Mouse (Mus musculus) CH12F3 (cell line): ENCODE measurements around the gene Tmem30b.

Source experiments
- in situ Hi-C: fragments of 300-500 bp; cut with MboI; formaldehyde crosslinking; loops from 2 replicates; pipeline ENCODE4 v1.14.3; 2020; ENCODE audit warnings: low sequenced_read_pairs

Tmem30b gene

DNA sequence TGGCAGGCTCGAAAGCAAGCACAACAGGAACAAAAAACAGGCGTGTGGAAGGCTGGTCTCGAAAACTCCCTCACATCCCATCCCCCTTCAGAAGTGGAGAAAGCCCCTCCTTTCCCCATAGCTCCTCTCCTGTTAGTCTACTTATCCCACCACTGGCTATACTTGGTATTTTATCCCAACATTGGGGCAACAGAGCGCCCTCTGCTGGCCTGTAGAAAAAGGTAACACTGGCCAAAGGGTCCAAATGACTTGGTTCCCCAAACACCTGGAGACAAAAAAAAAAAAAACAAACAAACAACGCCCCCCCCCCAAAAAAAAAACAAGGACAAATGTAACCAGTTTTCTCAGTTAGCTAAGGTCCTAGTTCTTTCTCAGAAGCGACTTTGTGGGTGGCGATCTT is 13.9 kb upstream of the Tmem30b start:
- in situ Hi-C loops, result loop anchor here (25.0 kb wide), 1 partner anchor 427 kb away; the partner anchor contains the start of gene Syt16

DNA sequence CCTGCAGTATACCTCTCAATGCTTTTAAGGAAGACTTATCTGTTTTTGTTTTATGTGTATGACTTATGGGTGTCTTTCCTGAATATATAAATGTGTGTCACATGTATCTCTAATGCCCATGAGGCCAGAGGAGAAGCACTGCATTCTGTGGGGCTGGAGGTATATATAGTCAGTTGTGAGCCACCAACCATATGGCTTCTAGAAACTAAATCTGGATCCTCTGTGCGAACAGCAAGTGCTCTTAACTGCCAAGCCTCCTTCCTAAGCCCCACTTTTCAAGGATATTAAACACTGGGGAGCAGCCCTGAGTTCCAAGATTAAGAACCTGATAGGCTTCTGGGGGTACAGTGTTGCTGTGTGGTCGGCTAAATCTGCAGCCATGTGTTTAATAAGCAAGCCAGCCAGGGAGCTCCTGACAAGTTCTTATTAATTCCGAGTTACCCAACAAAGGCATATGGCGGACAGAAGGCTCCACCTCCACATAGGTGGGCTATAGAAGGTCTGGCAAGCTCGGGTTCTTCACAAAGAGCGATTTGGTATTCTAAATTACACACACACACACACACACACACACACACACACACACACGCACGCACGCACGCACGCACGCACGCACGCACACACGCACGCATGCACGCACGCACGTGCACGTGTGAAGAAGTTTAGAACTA is 12.5 kb upstream of the Tmem30b start:
- in situ Hi-C loops, result loop anchor here (25.0 kb wide), 1 partner anchor 429 kb away; the partner anchor contains the start of gene Syt16

DNA sequence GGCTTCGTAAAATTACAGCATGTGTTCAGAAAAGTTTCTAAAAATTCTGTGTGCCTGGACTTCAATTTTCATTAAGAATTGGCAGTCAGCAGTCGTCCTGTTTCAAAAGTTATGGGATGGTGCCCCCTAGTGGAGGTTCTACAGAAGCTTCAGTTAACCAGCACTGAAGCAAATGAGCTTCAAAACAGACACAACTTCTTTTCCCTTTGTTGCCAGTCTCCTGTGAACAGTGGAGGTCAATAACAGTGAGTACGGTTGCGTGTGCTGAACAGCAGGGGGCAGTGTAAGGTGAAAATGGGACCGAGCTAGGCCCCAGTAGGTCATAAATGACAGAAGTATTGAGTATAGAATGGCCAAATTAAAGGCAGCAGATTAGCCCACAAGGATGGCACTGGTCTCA is 8.0 kb upstream of the Tmem30b start:
- in situ Hi-C loops, result loop anchor here (25.0 kb wide), 1 partner anchor 433 kb away; the partner anchor contains the start of gene Syt16

DNA sequence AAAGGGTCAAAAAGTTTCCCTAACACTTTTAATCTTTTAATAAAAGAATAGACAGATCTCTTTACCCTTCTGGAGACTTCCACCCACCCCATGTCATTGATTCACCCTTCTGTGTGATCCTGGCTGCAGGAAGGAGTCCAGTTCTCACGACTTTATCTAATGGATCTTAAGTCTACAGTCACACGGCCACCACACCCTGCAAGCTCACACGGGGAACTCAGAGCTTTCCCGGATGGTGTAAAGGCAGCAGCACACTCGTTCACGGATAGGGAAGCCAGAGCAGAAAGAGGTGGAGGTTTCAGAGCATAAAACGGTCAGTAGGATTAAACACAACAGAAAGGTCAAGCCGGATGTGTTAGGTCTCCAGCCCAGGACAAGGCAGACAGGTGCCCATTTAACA is 2.1 kb upstream of the Tmem30b start:
- in situ Hi-C loops, result loop anchor here (25.0 kb wide), 2 partner anchors 711 to 1086 kb away; no protein-coding TSS in a partner anchor

DNA sequence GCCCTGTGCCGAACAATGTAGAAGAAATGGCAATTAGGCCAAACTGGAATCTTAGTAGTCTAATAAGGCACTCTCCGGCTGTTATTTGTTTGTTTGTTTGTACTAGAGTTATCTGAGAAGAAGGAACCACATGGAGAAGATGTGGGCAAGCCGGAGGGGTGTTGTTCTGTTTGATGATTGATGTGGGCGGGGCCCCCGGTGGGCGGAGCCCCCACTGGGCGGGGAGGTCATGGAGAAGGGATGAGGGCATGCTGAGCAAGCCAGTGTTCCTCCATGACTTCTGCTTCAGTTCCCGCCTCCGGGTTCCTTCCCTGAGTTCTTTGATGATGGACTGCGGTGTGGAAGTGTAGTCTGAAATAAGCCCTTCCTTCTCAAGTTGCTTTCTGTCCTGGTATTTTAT is 1.5 kb upstream of the Tmem30b start:
- in situ Hi-C loops, result loop anchor here (25.0 kb wide), 2 partner anchors 710 to 1085 kb away; no protein-coding TSS in a partner anchor

DNA sequence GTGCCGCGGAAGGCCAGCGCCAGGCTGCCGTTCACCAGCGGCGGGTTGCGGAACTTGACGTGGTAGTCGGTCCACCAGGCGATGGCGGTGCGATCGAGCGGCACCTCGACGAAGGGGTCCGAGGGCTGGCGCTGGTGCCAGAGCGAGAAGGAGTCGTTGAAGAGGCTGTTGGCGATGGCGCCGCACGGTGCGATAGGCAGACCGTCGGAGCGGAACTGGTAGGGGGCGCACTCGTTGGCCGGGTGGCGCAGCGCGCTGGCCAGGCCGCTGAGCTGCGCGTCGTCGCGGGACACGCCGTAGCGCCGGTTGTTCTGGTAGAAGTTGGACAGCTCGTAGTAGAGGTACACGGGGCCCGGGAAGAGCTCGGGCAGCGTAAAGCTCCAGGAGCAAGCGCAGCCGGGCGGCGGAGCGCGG is 513 bp downstream of the Tmem30b start:
- in situ Hi-C loops, result loop anchor here (25.0 kb wide), 2 partner anchors 708 to 1083 kb away; no protein-coding TSS in a partner anchor

DNA sequence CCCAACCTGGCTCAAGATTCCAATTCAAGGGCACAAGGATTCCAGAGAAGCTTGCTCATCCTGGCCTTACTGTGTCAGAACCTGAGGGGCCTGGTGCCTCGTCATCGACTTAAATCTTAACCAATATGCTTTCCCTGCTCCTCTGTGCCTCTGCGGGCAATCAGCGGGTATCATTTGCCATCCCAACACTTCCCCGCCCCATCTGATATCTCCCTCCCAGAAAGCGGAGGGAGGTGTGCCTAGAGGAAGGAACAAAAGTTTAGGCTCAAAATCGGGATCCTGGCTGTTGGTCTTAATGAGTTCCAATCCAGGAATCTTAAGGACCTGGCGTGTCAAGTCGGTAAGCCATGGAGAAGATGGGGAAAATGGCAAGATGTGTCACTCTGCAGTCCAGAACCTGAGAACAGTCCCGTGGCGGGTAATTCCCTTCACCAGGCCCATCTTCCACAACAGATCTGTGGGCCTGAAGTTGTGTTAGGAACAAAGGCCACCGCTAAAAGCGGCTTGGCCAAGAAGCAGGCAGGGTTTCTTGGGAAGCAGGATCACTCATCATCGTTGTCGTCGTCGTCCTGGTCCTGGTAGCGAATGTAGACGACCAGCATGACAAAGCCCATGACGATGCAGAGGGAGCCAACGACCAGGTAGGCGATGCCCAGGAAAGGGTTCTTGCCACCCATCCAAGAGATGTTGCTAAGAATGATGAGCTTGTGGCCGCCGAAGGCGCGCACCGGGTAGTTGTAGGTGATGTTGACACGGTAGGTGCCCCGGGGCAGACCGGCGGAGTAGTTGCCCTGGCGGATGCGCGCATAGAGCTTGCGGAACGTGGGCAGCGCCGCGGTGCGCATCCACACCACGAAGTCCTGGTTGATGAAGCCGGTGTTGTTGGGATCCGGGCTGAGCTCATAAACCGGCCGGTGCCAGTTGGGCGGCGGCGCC is 1.2 kb downstream of the Tmem30b start:
- in situ Hi-C loops, result loop anchor here (25.0 kb wide), 2 partner anchors 708 to 1083 kb away; no protein-coding TSS in a partner anchor

DNA sequence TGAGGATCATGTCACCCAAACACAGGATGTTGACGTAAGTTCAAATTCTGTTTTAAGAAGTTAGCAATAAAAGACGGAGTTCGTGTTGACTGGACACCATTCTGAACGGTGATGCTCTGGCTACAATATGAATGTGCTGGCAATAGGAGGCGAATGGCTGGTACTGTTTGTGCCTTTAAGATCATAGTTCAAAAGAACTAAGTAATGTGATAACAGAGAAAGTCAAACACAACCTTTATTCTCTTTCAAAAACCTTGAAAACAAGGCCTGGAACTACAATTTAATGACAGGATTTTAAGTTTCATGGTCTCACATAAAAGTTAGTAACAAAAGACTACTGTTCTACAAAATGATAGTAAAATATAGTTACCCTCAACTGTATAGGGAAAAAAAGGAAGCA is 3.0 kb downstream of the Tmem30b start:
- in situ Hi-C loops, result loop anchor here (25.0 kb wide), 2 partner anchors 706 to 1081 kb away; no protein-coding TSS in a partner anchor

DNA sequence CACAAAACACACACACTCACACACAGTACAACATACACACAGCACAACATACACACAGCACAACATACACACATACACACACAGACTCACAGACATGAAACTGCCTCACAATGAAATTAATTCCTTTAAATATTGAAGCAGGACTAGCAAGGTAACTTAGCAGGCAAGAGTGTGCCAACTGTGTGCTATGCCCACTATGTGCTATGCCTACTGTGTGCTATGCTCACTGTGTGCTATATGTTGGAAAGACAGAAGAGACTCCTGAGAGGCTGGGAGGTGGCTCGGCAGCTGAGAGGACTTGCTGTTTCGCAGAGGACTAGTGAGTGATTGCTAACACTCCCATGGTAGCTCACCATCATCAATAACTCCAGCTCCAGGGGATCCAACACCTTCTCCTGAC is 5.8 kb downstream of the Tmem30b start:
- in situ Hi-C loops, result loop anchor here (25.0 kb wide), 2 partner anchors 703 to 1078 kb away; no protein-coding TSS in a partner anchor

DNA sequence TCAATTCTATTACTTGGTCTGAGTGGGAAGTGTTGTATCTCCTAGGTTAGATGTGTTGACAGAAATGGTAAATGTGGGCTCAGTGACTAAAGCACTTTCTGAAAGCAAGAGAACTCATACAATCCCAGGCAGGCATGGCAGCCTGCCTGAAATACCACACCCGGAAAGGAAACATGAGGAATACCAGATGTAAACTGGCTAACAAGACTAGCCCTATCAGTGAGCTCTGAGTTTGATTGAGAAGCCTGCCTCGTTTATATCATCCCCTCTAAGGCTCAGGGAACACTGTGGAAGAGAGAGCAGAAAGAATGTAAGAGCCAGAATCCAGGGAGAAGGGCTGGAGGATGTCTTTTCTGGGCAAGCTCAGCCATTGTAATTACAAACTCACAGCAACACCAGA is 7.0 kb downstream of the Tmem30b start:
- in situ Hi-C loops, result loop anchor here (25.0 kb wide), 2 partner anchors 702 to 1077 kb away; no protein-coding TSS in a partner anchor

DNA sequence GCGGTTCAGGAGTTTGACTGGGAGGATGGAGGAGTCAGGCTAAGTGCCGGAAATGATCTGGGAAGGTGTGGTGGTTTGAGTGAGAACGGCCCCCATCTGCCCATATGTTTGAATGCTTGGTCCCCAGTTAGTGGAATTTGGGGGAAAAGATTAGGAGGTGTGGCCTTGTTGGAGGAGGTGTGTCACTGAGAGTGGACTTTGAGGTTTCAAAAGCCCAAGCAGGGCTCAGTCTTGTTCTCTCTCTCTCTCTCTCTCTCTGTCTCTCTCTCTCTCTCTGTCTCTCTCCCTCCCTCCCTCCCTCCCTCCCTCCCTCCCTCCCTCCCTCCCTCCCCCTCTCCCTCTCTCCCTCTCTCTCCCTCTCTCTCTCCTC is 8.1 kb downstream of the Tmem30b start:
- in situ Hi-C loops, result loop anchor here (25.0 kb wide), 2 partner anchors 701 to 1076 kb away; no protein-coding TSS in a partner anchor

DNA sequence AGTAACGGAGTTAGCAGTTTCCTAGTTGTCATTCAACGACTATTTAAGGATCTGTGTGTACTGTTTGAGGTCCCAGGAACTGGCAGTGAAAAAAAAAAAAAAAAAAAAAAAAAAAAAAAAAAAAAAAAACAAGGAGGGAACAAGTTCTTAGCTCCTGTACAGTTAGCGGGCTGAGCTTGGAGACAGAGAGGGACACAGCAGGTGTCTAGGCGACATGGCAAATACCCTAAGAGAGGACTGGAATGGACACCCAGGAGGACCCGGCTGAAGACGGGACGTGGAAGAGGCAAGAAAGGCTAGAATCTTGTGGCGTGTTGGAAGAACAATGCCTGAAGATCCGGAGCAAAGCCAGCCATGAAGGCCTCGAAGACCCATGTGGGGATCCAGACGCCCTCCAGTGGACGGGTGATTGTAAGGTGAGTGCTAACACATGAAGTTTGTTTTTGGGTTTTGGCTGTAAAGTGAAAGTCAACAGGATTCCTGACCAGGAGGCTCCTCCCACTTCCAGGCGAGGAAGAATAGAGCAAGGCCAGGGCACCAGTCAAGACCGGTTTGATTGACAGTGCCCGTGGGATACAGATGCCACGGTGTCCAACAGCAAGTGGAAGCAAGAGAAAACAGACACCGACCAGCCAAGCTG is 8.6 kb downstream of the Tmem30b start:
- in situ Hi-C loops, result loop anchor here (25.0 kb wide), 2 partner anchors 700 to 1075 kb away; no protein-coding TSS in a partner anchor

DNA sequence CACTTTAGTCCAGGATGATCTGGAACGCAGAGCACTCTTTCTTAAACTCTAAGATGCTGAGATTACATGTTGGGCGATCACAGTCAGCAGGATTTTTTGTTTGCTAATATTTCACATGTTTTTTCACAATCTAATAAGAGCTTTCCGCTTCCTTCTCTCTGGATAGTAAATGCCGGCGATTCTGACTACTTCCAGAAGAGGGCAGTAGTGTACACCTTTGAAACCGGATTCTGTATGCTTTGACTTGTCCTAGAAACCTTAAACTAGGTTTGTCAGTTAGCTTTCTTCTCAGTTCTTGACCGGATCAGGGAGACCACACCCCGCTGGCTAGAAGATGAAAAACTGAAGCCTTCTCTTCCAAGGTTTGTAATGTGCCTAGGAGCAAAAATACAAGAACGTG is 11.6 kb downstream of the Tmem30b start:
- in situ Hi-C loops, result loop anchor here (25.0 kb wide), 2 partner anchors 697 to 1072 kb away; no protein-coding TSS in a partner anchor

DNA sequence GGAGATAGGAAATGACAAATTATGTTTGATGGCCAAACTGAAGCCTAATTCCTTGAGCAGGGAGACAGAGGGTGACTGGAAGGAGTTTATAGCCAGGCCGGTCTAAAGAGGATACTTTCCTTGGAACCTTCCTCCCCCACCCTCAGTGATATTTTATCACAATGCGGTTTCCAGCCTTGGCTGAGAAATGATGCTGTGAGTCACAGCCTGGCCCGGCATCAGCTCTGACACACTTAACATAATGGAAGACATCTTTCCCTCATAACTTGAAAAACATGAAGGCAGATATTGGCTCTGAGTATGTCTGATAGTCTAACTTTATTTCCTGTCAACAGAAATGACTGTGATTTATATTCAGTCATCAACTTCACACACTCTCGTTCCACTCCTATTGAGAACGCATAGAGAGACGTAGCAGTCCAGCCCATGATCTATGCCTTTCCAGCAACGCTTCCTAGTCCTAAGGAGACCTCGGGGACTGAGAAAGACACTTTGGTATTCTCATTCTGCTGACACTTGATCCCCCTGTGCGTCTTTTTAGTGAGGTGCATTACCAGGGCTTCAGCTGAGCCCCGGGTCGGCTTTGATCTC is 14.2 kb downstream of the Tmem30b start:
- in situ Hi-C loops, result loop anchor here (25.0 kb wide), 2 partner anchors 695 to 1070 kb away; no protein-coding TSS in a partner anchor

DNA sequence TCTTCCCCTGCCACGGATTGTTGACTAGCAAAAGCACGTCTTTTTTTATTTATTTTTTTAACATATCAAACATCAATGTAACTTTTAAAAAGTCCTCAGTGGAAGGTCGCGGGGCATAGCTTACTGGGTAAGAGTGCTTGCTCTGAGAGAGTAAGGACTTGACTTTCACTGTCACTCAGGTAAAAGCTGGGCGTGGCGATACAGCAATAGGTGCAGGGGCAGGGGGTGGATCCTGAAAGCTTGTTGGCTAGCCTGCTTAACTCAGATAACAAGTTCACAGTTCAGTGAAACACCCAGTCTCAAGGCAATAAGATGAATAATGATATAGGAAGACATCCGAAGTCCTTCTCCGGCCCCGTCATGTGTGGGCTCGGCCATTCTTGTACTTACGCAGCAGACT is 16.6 kb downstream of the Tmem30b start:
- in situ Hi-C loops, result loop anchor here (25.0 kb wide), 2 partner anchors 692 to 1067 kb away; no protein-coding TSS in a partner anchor

DNA sequence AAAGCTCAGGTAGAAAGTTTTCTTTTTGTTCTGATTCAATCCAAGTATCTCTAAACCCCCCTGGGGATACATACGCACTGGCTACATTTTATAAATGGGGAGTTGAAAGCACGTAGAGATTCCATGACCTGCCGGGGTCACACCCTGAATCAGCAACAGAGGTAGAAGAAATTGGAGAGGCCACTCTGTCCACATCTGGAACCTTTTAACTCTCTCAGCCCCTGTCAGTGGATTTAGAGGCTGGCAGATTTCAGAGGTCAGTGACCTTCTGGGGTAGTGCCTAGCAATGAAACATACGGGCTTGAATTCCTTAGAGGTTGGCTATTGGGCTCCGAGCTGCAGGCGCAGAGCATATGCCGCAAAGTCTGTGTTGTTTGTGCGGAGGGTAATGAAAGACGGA is 17.1 kb downstream of the Tmem30b start:
- in situ Hi-C loops, result loop anchor here (25.0 kb wide), 2 partner anchors 692 to 1067 kb away; no protein-coding TSS in a partner anchor

DNA sequence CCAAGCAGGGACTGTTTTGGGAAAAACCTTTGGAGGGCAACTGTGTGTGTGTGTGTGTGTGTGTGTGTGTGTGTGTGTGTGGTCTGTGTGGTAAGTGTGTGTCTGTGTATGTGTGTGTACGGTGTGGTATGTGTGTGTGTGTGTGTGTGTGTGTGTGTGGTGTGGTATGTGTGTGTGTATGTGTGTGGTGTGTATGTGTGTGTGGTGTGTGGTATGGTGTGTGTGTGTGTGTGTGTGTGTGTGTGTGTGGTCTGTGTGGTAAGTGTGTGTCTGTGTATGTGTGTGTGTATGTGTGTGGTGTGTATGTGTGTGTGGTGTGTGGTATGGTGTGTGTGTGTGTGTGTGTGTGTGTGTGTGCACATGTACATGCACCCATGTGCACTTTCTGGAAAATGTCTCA is 18.1 kb downstream of the Tmem30b start:
- in situ Hi-C loops, result loop anchor here (25.0 kb wide), 2 partner anchors 691 to 1066 kb away; no protein-coding TSS in a partner anchor

DNA sequence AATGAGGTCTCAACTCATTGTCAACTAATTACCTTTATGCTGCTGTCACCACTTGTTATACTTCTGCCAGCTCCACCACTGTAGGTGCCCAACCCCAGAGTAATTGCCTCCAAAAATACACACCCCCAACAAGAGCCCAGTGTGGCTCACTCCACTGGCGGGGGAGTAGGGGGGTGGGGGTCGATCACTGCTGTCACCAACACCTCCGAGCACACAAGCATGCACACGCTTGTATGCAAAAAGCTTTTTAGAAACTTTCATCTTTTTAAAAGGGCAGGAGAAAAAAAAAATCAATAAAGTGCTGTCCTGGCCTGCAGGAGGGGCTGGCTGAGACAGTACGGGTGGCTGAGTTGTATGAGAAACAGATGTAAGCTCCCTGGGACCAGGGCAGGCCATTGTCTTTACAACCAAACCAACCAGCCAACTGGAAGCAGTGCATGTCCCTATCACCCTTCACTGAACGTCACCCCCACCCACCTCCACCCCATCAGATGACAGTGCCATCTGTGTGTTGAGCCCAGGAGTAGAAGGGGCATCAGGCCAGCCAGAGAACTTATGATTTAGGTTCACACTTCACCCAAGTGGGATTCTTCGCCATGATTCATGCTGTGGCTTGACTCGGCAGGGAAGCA is 20.8 kb downstream of the Tmem30b start:
- in situ Hi-C loops, result loop anchor here (25.0 kb wide), 2 partner anchors 688 to 1063 kb away; no protein-coding TSS in a partner anchor

DNA sequence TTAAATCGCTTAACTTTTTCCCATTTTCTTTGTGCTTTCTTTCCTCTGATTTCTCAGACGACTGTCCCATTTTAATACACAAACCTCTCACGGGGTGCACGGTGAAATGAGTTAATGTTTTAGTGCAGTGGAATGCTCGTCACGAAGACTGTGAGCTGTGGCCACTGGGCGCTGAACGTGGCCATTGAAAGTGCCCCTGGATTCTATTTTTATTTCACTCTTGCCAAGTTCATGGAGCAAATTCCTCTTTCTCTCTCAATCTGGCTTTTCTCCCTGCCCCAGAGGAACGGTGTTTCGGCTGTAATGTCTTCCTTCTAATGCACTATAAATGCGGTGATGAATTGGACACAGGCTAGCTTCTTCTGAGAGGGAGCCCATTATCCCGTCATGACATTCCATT is 23.1 kb downstream of the Tmem30b start:
- in situ Hi-C loops, result no loop called here
